Mouse (Mus musculus) gastrocnemius, adult 2 months (tissue): ENCODE results near the gene Olfr148. TPM values are rescaled to one million over a fixed set of nuclear protein-coding genes. Genes with fewer than 3 reads are reported as not detected.

Source experiments
- DNase-seq: peaks from one replicate; pipeline ENCODE4 v3.0.0; 2022
- H3K27ac ChIP-seq: fragments of 200-600 bp; 2 replicates; pipeline ENCODE4 v1.8.1; 2022; ENCODE audit warnings: mild to moderate bottlenecking
- H3K4me3 ChIP-seq: fragments of 200-600 bp; 2 replicates; pipeline ENCODE4 v1.8.1; 2022; ENCODE audit warnings: mild to moderate bottlenecking, moderate library complexity
- CTCF ChIP-seq: fragments of 200-600 bp; IDR thresholded peaks from 2 replicates; pipeline ENCODE4 v1.8.1; 2022; ENCODE audit warnings: antibody characterized with exemption, mild to moderate bottlenecking, moderate library complexity
- intact Hi-C: fragments of 180-260 bp; cut with DNase I; formaldehyde crosslinking; loops from one replicate; pipeline ENCODE4 v1.15.1; 2025
- total RNA-seq, 2 experiments: library from RNA; stranded (reverse); gene quantifications; 2 replicates each; pipeline ENCODE4 v1.2.3; 2021

Gene Olfr148
- total RNA-seq, 2 experiments from 2014 or later, result not detected

- Histone ChIP-seq H3K27ac (no peak within 1 kb of the TSS), H3K4me3 (no peak within 1 kb of the TSS)
- intact Hi-C loops, result no loop called here
- TF ChIP-seq CTCF, result no peak
- DNase-seq, result no peak
These were observed 34.3 kb downstream of the Olfr148 start, which contains the start of gene Olfr961 for GRCm38 (mm10) chr9:39644785-39645184. Olfr961 (plus strand) TSS chr9:39645085.

- DNase-seq, result no peak
- TF ChIP-seq CTCF, result no peak
- no peak overlapping the region for H3K4me3 ChIP-seq
- intact Hi-C loops, result no loop called here
- H3K27ac ChIP-seq, result no peak overlapping the region
These were observed 36.9 kb downstream of the Olfr148 start for GRCm38 (mm10) chr9:39647382-39647781.

GRCm38 (mm10) chr9:39654756-39655396 lies 44.4 kb downstream of the Olfr148 start:
- Histone ChIP-seq H3K4me3 (no peak overlapping the region), H3K27ac (no peak overlapping the region)
- no peak for DNase-seq
- no peak for TF ChIP-seq CTCF
- intact Hi-C loops, result no loop called here

Other genes with a start within 250 kb of the Olfr148 start
- not detected for gene Olfr951, start 223.2 kb upstream of the Olfr148 start, total RNA-seq
- gene Olfr952, start 183.5 kb upstream of the Olfr148 start, total RNA-seq, result not detected
- not detected for gene Olfr954, start 154.0 kb upstream of the Olfr148 start, total RNA-seq
- not detected for gene Olfr955, start 138.7 kb upstream of the Olfr148 start, total RNA-seq
- not detected for gene Olfr44, start 116.7 kb upstream of the Olfr148 start, total RNA-seq
- not detected for gene Olfr957, start 94.8 kb upstream of the Olfr148 start, total RNA-seq
- not detected for gene Olfr958, start 56.6 kb upstream of the Olfr148 start, total RNA-seq
- gene Olfr959, start 35.1 kb upstream of the Olfr148 start, total RNA-seq, result not detected
- gene AW551984, start 6.3 kb upstream of the Olfr148 start, total RNA-seq, result under 1 TPM; 0.26 to 0.67 TPM
- not detected for gene Olfr960, start 10.7 kb downstream of the Olfr148 start, total RNA-seq
- gene Olfr961, start 34.4 kb downstream of the Olfr148 start, total RNA-seq, result not detected
- not detected for gene Olfr963, start 56.5 kb downstream of the Olfr148 start, total RNA-seq
- gene Olfr149, start 96.5 kb downstream of the Olfr148 start, total RNA-seq, result not detected
- not detected for gene Olfr965, start 100.7 kb downstream of the Olfr148 start, total RNA-seq
- not detected for gene Olfr150, start 120.3 kb downstream of the Olfr148 start, total RNA-seq
- gene Olfr967, start 135.6 kb downstream of the Olfr148 start, total RNA-seq, result not detected
- not detected for gene Olfr968, start 172.6 kb downstream of the Olfr148 start, total RNA-seq
- gene Olfr969, start 180.3 kb downstream of the Olfr148 start, total RNA-seq, result not detected
- gene Olfr970, start 198.2 kb downstream of the Olfr148 start, total RNA-seq, result not detected
- not detected for gene Olfr971, start 226.2 kb downstream of the Olfr148 start, total RNA-seq